Mouse (Mus musculus): ENCODE data around the gene Npas2. TPM values are rescaled to one million over a fixed set of nuclear protein-coding genes. Genes with fewer than 3 reads are reported as not detected.

Npas2 gene
- total RNA-seq, 2 experiments from 2014 or later = 11.0 to 15.0 TPM

- intact Hi-C loops (cut with DNase I) = loop anchor here (5.0 kb wide), 1 partner anchor 71 kb away; no protein-coding TSS in a partner anchor
- DNase-seq = no peak
These were observed 17.4 kb downstream of the Npas2 start for GRCm38 (mm10) chr1:39210928-39211327.

GRCm38 (mm10) chr1:39212982-39213381 is 19.5 kb downstream of the Npas2 start:
- DNase-seq = no peak
- intact Hi-C loops (cut with DNase I) = loop anchor here (5.0 kb wide), 1 partner anchor 69 kb away; no protein-coding TSS in a partner anchor

GRCm38 (mm10) chr1:39217584-39217983 is 24.1 kb downstream of the Npas2 start:
- intact Hi-C loops (cut with DNase I) = no loop called here
- DNase-seq = no peak

GRCm38 (mm10) chr1:39228401-39228800 is 34.9 kb downstream of the Npas2 start:
- intact Hi-C loops (cut with DNase I) = no loop called here
- peak; percentile 41 to 60 for DNase-seq

- DNase-seq = no peak
- intact Hi-C loops (cut with DNase I) = no loop called here
These were observed 36.5 kb downstream of the Npas2 start for GRCm38 (mm10) chr1:39230021-39230420.

GRCm38 (mm10) chr1:39234815-39235449 is 41.4 kb downstream of the Npas2 start:
- intact Hi-C loops (cut with DNase I) = no loop called here
- DNase-seq = peak in 1 of 2 experiments; percentile 33

GRCm38 (mm10) chr1:39237503-39238255 is 44.1 kb downstream of the Npas2 start:
- DNase-seq = no peak
- intact Hi-C loops (cut with DNase I) = no loop called here

GRCm38 (mm10) chr1:39240860-39241584 is 47.5 kb downstream of the Npas2 start:
- DNase-seq = no peak

GRCm38 (mm10) chr1:39244726-39245125 is 51.2 kb downstream of the Npas2 start:
- no peak for DNase-seq
- intact Hi-C loops (cut with DNase I) = no loop called here

More at GRCm38 (mm10) chr1:39240860-39241584, 47.5 kb downstream of the Npas2 start:
- intact Hi-C loops (cut with DNase I) = no loop called here

GRCm38 (mm10) chr1:39251679-39252078 is 58.1 kb downstream of the Npas2 start:
- no peak for DNase-seq
- intact Hi-C loops (cut with DNase I) = no loop called here

GRCm38 (mm10) chr1:39253771-39254170 is 60.2 kb downstream of the Npas2 start:
- DNase-seq = peak; percentile 23 to 33
- intact Hi-C loops (cut with DNase I) = no loop called here

- intact Hi-C loops (cut with DNase I) = no loop called here
- DNase-seq = no peak
These were observed 62.5 kb downstream of the Npas2 start for GRCm38 (mm10) chr1:39256051-39256450.

- peak; percentile 63 to 67 for DNase-seq
- intact Hi-C loops (cut with DNase I) = no loop called here
These were observed 63.2 kb downstream of the Npas2 start for GRCm38 (mm10) chr1:39256513-39257330.

GRCm38 (mm10) chr1:39257331-39257594 is 63.7 kb downstream of the Npas2 start:
- DNase-seq = no peak
- intact Hi-C loops (cut with DNase I) = no loop called here

- no peak for DNase-seq
- intact Hi-C loops (cut with DNase I) = no loop called here
These were observed 66.1 kb downstream of the Npas2 start for GRCm38 (mm10) chr1:39259668-39260067.

- intact Hi-C loops (cut with DNase I) = no loop called here
- DNase-seq = peak in 1 of 2 experiments; percentile 26
These were observed 66.8 kb downstream of the Npas2 start for GRCm38 (mm10) chr1:39260183-39260978.

GRCm38 (mm10) chr1:39266843-39267512 is 73.4 kb downstream of the Npas2 start:
- intact Hi-C loops (cut with DNase I) = no loop called here
- DNase-seq = no peak

- DNase-seq = no peak
- intact Hi-C loops (cut with DNase I) = no loop called here
These were observed 79.4 kb downstream of the Npas2 start for GRCm38 (mm10) chr1:39272976-39273375.

GRCm38 (mm10) chr1:39280391-39280790 is 86.9 kb downstream of the Npas2 start:
- intact Hi-C loops (cut with DNase I) = loop anchor here (5.0 kb wide), 1 partner anchor 68 kb away; no protein-coding TSS in a partner anchor
- peak in 1 of 2 experiments; percentile 69 for DNase-seq

All from heart, postnatal 10 days (tissue).